Mouse (Mus musculus): ENCODE data around the gene Idh1. TPM values are rescaled to one million over a fixed set of nuclear protein-coding genes. Genes with fewer than 3 reads are reported as not detected.
"Not testable (repeated sequence)": the region's sequence is repeated elsewhere in the genome, so short reads cannot be mapped to it uniquely, and the experiment has no call there.

Idh1 gene
- polyA plus RNA-seq (2016; fragmentation: Nextera tagmentation; extraction: Ambion mirVana) = 397 and 420 TPM in 2 replicates

DNA sequence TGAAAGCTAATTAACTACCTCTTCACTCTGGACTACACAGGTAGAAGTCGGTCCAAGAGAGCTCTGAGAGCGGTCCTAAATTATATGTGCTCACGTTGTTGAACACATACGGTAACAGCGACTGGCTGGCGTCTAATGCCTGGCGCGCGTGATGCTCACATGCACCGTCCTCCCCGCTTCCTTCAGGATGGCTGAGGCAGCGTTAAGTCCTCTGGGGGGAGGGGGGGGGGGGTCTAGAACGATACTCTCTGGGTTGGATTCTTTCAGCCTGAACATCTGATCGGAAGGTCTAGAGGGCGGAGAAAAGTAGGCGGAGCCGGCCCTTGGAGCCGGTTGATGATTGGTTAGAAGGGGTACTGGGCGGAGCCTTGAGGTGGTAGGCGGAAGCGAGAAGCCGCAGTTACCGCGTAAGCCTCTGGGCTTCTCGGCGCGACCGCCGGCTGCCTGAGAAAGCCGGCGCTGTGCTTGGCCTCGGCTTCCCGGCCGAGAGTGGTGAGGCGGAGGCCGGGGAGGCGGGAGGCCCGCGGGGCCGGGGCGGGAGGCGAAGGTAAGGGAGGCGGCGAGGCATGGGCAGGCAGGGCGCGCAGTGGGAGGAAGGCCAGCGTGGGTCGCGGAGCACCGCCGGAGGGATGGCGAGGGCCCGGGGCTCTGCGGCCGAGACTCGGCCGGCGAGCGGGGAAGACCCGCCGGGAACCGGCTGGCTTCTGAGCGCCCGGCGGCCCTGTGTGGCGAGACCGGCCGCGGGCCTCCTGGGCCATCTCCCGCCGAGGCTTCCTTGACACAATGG lies at the start of gene Idh1, which contains the start of gene Pikfyve:
Gene Idh1 (minus strand): TSS at position 214 of the 787 bp plus-strand sequence.
Gene Pikfyve (plus strand): TSS at position 397 of the 787 bp plus-strand sequence.
- H3K36me3 ChIP-seq = no peaks in the 10 kb centered on the region
- peak within 1 kb of the TSS; percentile 90 for H3K4me3 ChIP-seq
- peak within 1 kb of the TSS; percentile 86 for H3K4me2 ChIP-seq (replicated peaks)
- H3K27ac ChIP-seq (replicated peaks) = peak within 1 kb of the TSS; percentile 92
- no peaks in the 10 kb centered on the region for H3K9me3 ChIP-seq
- peaks cover 14% of the 10 kb centered on the region for H3K4me1 ChIP-seq
- peak within 1 kb of the TSS; percentile 95 for H3K9ac ChIP-seq (replicated peaks)
- under 1% methylated on average over 61 of the region's 71 CpGs for WGBS
- H3K27me3 ChIP-seq = no peaks in the 10 kb centered on the region
- ATAC-seq (ENCODE audit: low FRiP score, low read depth) = peak; percentile 99

- H3K4me1 ChIP-seq = no peaks in the 10 kb centered on the region
- H3K4me3 ChIP-seq = no peak overlapping the region
- no peak overlapping the region for H3K9ac ChIP-seq (replicated peaks)
- no peak overlapping the region for H3K4me2 ChIP-seq (replicated peaks)
- WGBS = 90% methylated on average over 1 of the region's 1 CpGs
- ATAC-seq (ENCODE audit: low FRiP score, low read depth) = no peak
- peaks cover 18% of the 10 kb centered on the region for H3K36me3 ChIP-seq
- H3K9me3 ChIP-seq = no peaks in the 10 kb centered on the region
- H3K27ac ChIP-seq (replicated peaks) = no peak overlapping the region
- H3K27me3 ChIP-seq = no peaks in the 10 kb centered on the region
These were observed 44.3 kb upstream of the Idh1 start for GRCm38 (mm10) chr1:65230566-65230965.

GRCm38 (mm10) chr1:65229768-65230167 lies 43.5 kb upstream of the Idh1 start:
- not testable (repeated sequence) for H3K27me3 ChIP-seq; H3K4me3 ChIP-seq; H3K9ac ChIP-seq (replicated peaks); H3K4me2 ChIP-seq (replicated peaks); H3K4me1 ChIP-seq; H3K9me3 ChIP-seq; ATAC-seq (ENCODE audit: low FRiP score, low read depth); H3K27ac ChIP-seq (replicated peaks)
- WGBS = 92% methylated on average over 3 of the region's 3 CpGs
- H3K36me3 ChIP-seq = peaks cover 14% of the 10 kb centered on the region

- Histone ChIP-seq H3K27me3 (no peaks in the 10 kb centered on the region), H3K4me3 (no peak overlapping the region), H3K4me1 (no peaks in the 10 kb centered on the region), H3K9me3 (no peaks in the 10 kb centered on the region), H3K36me3 (peaks cover 23% of the 10 kb centered on the region), H3K4me2 (replicated peaks) (no peak overlapping the region), H3K27ac (replicated peaks) (no peak overlapping the region), H3K9ac (replicated peaks) (no peak overlapping the region)
- 92% methylated on average over 2 of the region's 2 CpGs for WGBS
- ATAC-seq (ENCODE audit: low FRiP score, low read depth) = no peak
These were observed 41.4 kb upstream of the Idh1 start for GRCm38 (mm10) chr1:65227681-65228080.

DNA sequence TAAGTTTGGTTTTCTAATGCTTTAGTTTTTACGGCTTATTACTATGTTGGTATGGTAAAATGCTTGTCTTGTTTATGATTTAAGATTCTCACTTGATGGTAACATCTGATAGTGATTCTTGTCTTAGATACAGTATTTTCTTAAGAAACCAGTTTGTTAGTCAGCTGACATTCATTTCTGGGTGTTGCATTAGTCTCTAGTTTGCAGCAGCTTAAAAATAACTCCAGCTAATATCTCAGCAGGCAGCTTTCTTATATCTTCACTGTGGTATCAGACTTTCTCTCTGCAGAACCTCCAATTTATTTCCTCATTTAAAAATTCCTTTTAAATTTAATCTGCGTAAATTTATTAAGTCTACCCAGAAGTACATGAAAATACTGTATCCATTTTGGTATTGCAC lies 37.4 kb upstream of the Idh1 start:
- no peak overlapping the region for H3K27ac ChIP-seq (replicated peaks)
- WGBS = 95% methylated on average over 2 of the region's 2 CpGs

GRCm38 (mm10) chr1:65217972-65218371 lies 31.7 kb upstream of the Idh1 start:
- 92% methylated on average over 1 of the region's 1 CpGs for WGBS

More for the DNA sequence above, 37.4 kb upstream of the Idh1 start:
- Histone ChIP-seq H3K9ac (replicated peaks) (no peak overlapping the region), H3K4me1 (no peaks in the 10 kb centered on the region), H3K36me3 (peaks cover 50% of the 10 kb centered on the region), H3K4me2 (replicated peaks) (no peak overlapping the region), H3K4me3 (no peak overlapping the region), H3K9me3 (no peaks in the 10 kb centered on the region), H3K27me3 (no peaks in the 10 kb centered on the region)
- no peak for ATAC-seq (ENCODE audit: low FRiP score, low read depth)

GRCm38 (mm10) chr1:65217567-65217966 lies 31.3 kb upstream of the Idh1 start:
- H3K9me3 ChIP-seq = no peaks in the 10 kb centered on the region
- H3K4me3 ChIP-seq = no peak overlapping the region
- H3K9ac ChIP-seq (replicated peaks) = no peak overlapping the region
- WGBS = 93% methylated on average over 2 of the region's 2 CpGs
- no peak overlapping the region for H3K4me2 ChIP-seq (replicated peaks)
- no peak overlapping the region for H3K27ac ChIP-seq (replicated peaks)
- no peak for ATAC-seq (ENCODE audit: low FRiP score, low read depth)
- H3K36me3 ChIP-seq = peaks cover 38% of the 10 kb centered on the region
- no peaks in the 10 kb centered on the region; the same call in 1 of the 2 replicates for H3K4me1 ChIP-seq
- H3K27me3 ChIP-seq = no peaks in the 10 kb centered on the region

More at GRCm38 (mm10) chr1:65217972-65218371, 31.7 kb upstream of the Idh1 start:
- Histone ChIP-seq H3K4me3 (no peak overlapping the region), H3K27me3 (no peaks in the 10 kb centered on the region), H3K9me3 (no peaks in the 10 kb centered on the region), H3K36me3 (peaks cover 40% of the 10 kb centered on the region), H3K9ac (replicated peaks) (no peak overlapping the region), H3K4me1 (no peaks in the 10 kb centered on the region; the same call in 1 of the 2 replicates), H3K27ac (replicated peaks) (no peak overlapping the region), H3K4me2 (replicated peaks) (no peak overlapping the region)
- ATAC-seq (ENCODE audit: low FRiP score, low read depth) = no peak

- peaks cover 15% of the 10 kb centered on the region; the same call in 1 of the 2 replicates for H3K9me3 ChIP-seq
- H3K36me3 ChIP-seq = peaks cover 46% of the 10 kb centered on the region
- no peak overlapping the region for H3K27ac ChIP-seq (replicated peaks)
- no peak for ATAC-seq (ENCODE audit: low FRiP score, low read depth)
- no peaks in the 10 kb centered on the region for H3K27me3 ChIP-seq
- no peak overlapping the region for H3K4me3 ChIP-seq
- no peaks in the 10 kb centered on the region; the same call in 1 of the 2 replicates for H3K4me1 ChIP-seq
- 13% methylated on average over 2 of the region's 2 CpGs for WGBS
- H3K9ac ChIP-seq (replicated peaks) = no peak overlapping the region
- H3K4me2 ChIP-seq (replicated peaks) = no peak overlapping the region
These were observed 26.9 kb upstream of the Idh1 start for GRCm38 (mm10) chr1:65213214-65213613.

DNA sequence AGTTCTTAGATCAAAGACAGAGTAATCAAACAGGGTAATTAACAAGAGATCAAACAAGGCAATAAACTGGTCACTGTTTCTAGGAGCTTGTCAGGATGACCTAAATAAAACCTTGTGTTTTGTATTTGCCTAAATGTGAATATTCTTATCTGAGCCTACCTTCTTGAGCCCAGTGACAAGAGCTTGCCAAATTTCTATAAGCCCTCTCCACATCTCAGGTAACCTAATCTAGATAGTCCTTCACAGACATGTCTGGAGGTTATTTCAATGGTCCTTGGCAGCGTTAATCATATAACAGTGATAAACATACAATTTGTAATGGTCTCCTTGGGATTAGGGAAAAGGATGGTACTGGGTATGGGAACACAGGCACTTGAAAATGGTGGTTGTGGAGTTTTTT lies 18.0 kb upstream of the Idh1 start:
- ATAC-seq (ENCODE audit: low FRiP score, low read depth) = no peak
- no peaks in the 10 kb centered on the region for H3K27me3 ChIP-seq
- peaks cover 52% of the 10 kb centered on the region for H3K36me3 ChIP-seq
- H3K9me3 ChIP-seq = no peaks in the 10 kb centered on the region
- H3K4me1 ChIP-seq = no peaks in the 10 kb centered on the region
- H3K4me2 ChIP-seq (replicated peaks) = no peak overlapping the region
- no peak overlapping the region for H3K9ac ChIP-seq (replicated peaks)
- 96% methylated on average over 1 of the region's 1 CpGs for WGBS
- no peak overlapping the region for H3K4me3 ChIP-seq
- H3K27ac ChIP-seq (replicated peaks) = no peak overlapping the region

- Histone ChIP-seq H3K4me3 (no peak overlapping the region), H3K27me3 (no peaks in the 10 kb centered on the region), H3K27ac (replicated peaks) (no peak overlapping the region), H3K36me3 (peaks cover 31% of the 10 kb centered on the region), H3K4me2 (replicated peaks) (no peak overlapping the region), H3K4me1 (no peaks in the 10 kb centered on the region), H3K9me3 (no peaks in the 10 kb centered on the region), H3K9ac (replicated peaks) (no peak overlapping the region)
- no peak for ATAC-seq (ENCODE audit: low FRiP score, low read depth)
- WGBS = 98% methylated on average over 2 of the region's 2 CpGs
These were observed 12.6 kb upstream of the Idh1 start for GRCm38 (mm10) chr1:65198861-65199260.

DNA sequence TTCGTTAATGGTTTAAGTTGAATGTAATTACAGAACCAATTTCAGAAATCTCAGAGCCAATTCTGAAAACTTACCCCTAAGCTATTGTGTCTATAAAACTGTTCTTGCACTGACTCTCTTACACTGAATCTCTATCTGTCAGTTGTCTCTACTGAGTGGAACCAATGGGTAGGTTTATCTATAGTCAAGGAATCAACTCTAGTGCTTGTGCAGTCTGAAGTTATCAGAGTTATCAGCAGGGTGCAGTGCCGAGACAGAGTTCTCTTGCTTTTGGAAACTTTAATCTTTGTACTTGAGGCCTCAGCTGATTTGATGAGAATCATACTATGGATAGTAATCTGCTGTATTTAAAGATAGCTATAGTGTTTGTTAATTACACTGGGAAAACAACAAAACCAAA lies 12.1 kb upstream of the Idh1 start:
- no peak overlapping the region for H3K9ac ChIP-seq (replicated peaks)
- H3K4me1 ChIP-seq = no peaks in the 10 kb centered on the region
- peaks cover 28% of the 10 kb centered on the region for H3K36me3 ChIP-seq
- no peak overlapping the region for H3K4me2 ChIP-seq (replicated peaks)
- no peaks in the 10 kb centered on the region for H3K27me3 ChIP-seq
- H3K9me3 ChIP-seq = no peaks in the 10 kb centered on the region
- no peak overlapping the region for H3K27ac ChIP-seq (replicated peaks)
- no peak overlapping the region for H3K4me3 ChIP-seq
- no peak for ATAC-seq (ENCODE audit: low FRiP score, low read depth)
- 95% methylated on average over 2 of the region's 2 CpGs for WGBS

DNA sequence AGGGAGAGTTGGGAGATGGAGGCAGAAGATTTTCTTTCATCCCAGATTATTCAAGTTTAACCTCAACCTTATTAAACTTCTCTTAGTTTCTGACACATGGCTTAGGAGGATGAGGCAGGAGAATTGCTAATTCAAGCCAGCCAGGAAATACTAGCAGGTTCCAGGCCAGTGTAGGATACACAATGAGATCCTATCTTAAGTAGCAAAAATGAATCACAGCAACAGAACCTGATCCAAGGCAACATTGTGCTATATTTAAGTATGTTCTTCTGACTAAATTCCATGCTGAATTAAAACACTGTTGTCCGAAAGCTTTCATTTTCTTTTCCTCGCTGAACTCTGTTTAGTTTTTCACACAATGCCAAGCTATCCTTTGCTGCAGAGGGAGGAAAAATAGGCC lies 6.9 kb upstream of the Idh1 start:
- no peak overlapping the region for H3K4me2 ChIP-seq (replicated peaks)
- H3K36me3 ChIP-seq = peaks cover 33% of the 10 kb centered on the region
- no peak for ATAC-seq (ENCODE audit: low FRiP score, low read depth)
- no peaks in the 10 kb centered on the region for H3K4me1 ChIP-seq
- H3K9ac ChIP-seq (replicated peaks) = no peak overlapping the region
- WGBS = 97% methylated on average over 2 of the region's 2 CpGs
- no peak overlapping the region for H3K4me3 ChIP-seq
- no peaks in the 10 kb centered on the region for H3K9me3 ChIP-seq
- H3K27ac ChIP-seq (replicated peaks) = no peak overlapping the region
- no peaks in the 10 kb centered on the region for H3K27me3 ChIP-seq

Data from midbrain, embryonic 12.5 days (tissue).